Mouse (Mus musculus) stomach, embryonic 16.5 days (tissue): ENCODE results near the gene Sipa1l2. TPM values are rescaled to one million over a fixed set of nuclear protein-coding genes. Genes with fewer than 3 reads are reported as not detected.

Experiments used
- ATAC-seq: fragments of 200-750 bp; cut with Nextera tagmentation; 2 replicates; pipeline ENCODE4 v1.8.0; 2017; ENCODE audit warnings: moderate number of reproducible peaks, moderate TSS enrichment; ENCODE audit not compliant: insufficient read depth, low FRiP score
- H3K27ac ChIP-seq: fragments of 300-500 bp; sonication (generic); 2 replicates; pipeline ENCODE4 v1.5.1; 2014; ENCODE audit warnings: low read length
- H3K27me3 ChIP-seq: fragments of 300-500 bp; sonication (generic); 2 replicates; pipeline ENCODE4 v1.6.1; 2014; ENCODE audit warnings: low read length, control low read depth, mixed read lengths; ENCODE audit not compliant: control insufficient read depth, insufficient read depth
- H3K36me3 ChIP-seq: fragments of 300-500 bp; sonication (generic); 2 replicates; pipeline ENCODE4 v1.6.1; 2014; ENCODE audit warnings: low read length; ENCODE audit not compliant: control insufficient read depth, insufficient read depth
- H3K4me1 ChIP-seq: fragments of 300-500 bp; sonication (generic); 2 replicates; pipeline ENCODE4 v1.6.1; 2014; ENCODE audit warnings: low read length, control low read depth, mixed read lengths; ENCODE audit not compliant: control insufficient read depth, insufficient read depth
- H3K4me2 ChIP-seq: fragments of 300-500 bp; sonication (generic); 2 replicates; pipeline ENCODE4 v1.6.1; 2014; ENCODE audit warnings: low read depth, low read length, mixed read lengths
- H3K4me3 ChIP-seq: fragments of 300-500 bp; sonication (generic); replicated peaks from 2 replicates; pipeline ENCODE4 v1.5.1; 2014; ENCODE audit warnings: mild to moderate bottlenecking, low read length
- H3K9ac ChIP-seq: fragments of 300-500 bp; sonication (generic); 2 replicates; pipeline ENCODE4 v1.6.1; 2014; ENCODE audit warnings: low read length
- H3K9me3 ChIP-seq: fragments of 300-500 bp; sonication (generic); replicated peaks from 2 replicates; pipeline ENCODE4 v1.6.1; 2016; ENCODE audit warnings: low read length, control low read depth; ENCODE audit not compliant: control insufficient read depth
- WGBS: fragments of 180-500 bp; shearing (Covaris S2); extraction: QIAGEN DNeasy Blood & Tissue Kit; methylation state at CpG from one replicate; pipeline ENCODE4 v1.1.7; 2014; 5-methylcytosine and 5-hydroxymethylcytosine counted together
- polyA plus RNA-seq: library from polyadenylated mRNA; unstranded; fragments of >200 nt; fragmentation: Nextera tagmentation; extraction: Ambion mirVana; gene quantifications from 2 replicates; pipeline ENCODE4 v1.2.1, GENCODE M21; 2015

Gene Sipa1l2
- polyA plus RNA-seq, 1 experiment from 2014 or later: 9.3 TPM

- no peak overlapping the region for H3K9ac ChIP-seq
- no peaks in the 10 kb centered on the region for H3K27me3 ChIP-seq
- H3K27ac ChIP-seq: no peak overlapping the region
- WGBS: 81% methylated on average over 7 of the region's 7 CpGs
- no peaks in the 10 kb centered on the region for H3K9me3 ChIP-seq
- H3K4me3 ChIP-seq: no peak overlapping the region
- no peak for ATAC-seq
- H3K36me3 ChIP-seq: no peaks in the 10 kb centered on the region
- H3K4me2 ChIP-seq: no peak overlapping the region
- no peaks in the 10 kb centered on the region for H3K4me1 ChIP-seq
These were observed 17.0 kb upstream of the Sipa1l2 start for GRCm38 (mm10) chr8:125586587-125586986.

DNA sequence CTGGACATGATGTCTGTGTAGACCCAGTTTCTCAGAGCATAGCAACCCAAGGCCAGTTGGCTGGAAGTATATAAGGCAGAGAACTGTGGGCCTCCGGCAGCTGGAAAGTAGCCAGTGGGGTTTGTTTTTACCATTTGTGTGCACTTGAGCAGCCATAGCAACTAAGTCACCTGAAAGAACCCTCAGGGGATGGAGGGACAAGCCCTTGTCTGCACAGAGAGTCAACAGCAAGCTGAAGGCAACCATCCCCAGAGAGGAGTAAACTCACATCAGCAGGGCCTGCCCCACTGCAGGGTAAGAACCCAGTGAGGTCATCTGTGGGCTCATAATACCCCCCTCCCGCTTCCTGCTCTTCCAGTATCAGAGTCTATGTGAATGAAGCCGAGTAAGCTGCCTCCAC lies 14.7 kb upstream of the Sipa1l2 start:
- Histone ChIP-seq H3K4me1 (no peaks in the 10 kb centered on the region), H3K36me3 (no peaks in the 10 kb centered on the region), H3K27ac (no peak overlapping the region), H3K9ac (no peak overlapping the region), H3K4me3 (no peak overlapping the region), H3K4me2 (no peak overlapping the region), H3K27me3 (no peaks in the 10 kb centered on the region), H3K9me3 (no peaks in the 10 kb centered on the region)
- 38% methylated on average over 3 of the region's 3 CpGs for WGBS
- no peak for ATAC-seq

DNA sequence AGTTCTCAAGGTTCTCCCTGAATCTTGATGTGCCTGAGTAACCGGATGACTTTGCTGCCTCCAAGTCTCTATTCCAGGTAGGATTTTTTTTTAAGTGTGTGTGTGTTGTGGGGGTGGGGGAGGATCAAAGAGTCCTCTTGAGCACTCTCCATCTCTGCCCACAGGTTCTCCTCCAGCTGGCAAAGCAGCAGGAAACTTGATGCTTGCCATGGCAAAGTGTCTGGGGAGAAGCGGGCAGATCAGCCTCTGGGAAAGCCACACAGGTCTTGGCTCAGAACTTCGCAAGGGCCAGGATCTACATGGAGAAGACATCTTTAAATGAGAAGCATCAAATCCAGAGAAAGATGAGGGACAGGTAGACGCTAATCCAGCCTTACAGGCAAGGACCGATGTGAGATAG lies 10.8 kb upstream of the Sipa1l2 start:
- Histone ChIP-seq H3K9me3 (no peaks in the 10 kb centered on the region), H3K4me2 (no peak overlapping the region), H3K36me3 (no peaks in the 10 kb centered on the region), H3K4me1 (no peaks in the 10 kb centered on the region), H3K4me3 (no peak overlapping the region), H3K27ac (no peak overlapping the region), H3K9ac (no peak overlapping the region), H3K27me3 (no peaks in the 10 kb centered on the region)
- no peak for ATAC-seq
- WGBS: 87% methylated on average over 5 of the region's 5 CpGs

GRCm38 (mm10) chr8:125576127-125576526 lies 6.5 kb upstream of the Sipa1l2 start:
- no peak overlapping the region for H3K4me3 ChIP-seq
- H3K36me3 ChIP-seq: no peaks in the 10 kb centered on the region
- 87% methylated on average over 4 of the region's 4 CpGs for WGBS
- H3K9ac ChIP-seq: no peak overlapping the region
- ATAC-seq: no peak
- no peaks in the 10 kb centered on the region for H3K9me3 ChIP-seq
- H3K27ac ChIP-seq: no peak overlapping the region
- no peaks in the 10 kb centered on the region for H3K27me3 ChIP-seq
- H3K4me1 ChIP-seq: no peaks in the 10 kb centered on the region
- H3K4me2 ChIP-seq: no peak overlapping the region

GRCm38 (mm10) chr8:125574280-125574679 lies 4.7 kb upstream of the Sipa1l2 start:
- H3K27me3 ChIP-seq: no peaks in the 10 kb centered on the region
- H3K4me2 ChIP-seq: no peak overlapping the region
- H3K9ac ChIP-seq: no peak overlapping the region
- no peaks in the 10 kb centered on the region for H3K36me3 ChIP-seq
- no peak overlapping the region for H3K4me3 ChIP-seq
- no peaks in the 10 kb centered on the region for H3K9me3 ChIP-seq
- no peaks in the 10 kb centered on the region for H3K4me1 ChIP-seq
- H3K27ac ChIP-seq: no peak overlapping the region
- WGBS: 26% methylated on average over 4 of the region's 4 CpGs
- no peak for ATAC-seq

DNA sequence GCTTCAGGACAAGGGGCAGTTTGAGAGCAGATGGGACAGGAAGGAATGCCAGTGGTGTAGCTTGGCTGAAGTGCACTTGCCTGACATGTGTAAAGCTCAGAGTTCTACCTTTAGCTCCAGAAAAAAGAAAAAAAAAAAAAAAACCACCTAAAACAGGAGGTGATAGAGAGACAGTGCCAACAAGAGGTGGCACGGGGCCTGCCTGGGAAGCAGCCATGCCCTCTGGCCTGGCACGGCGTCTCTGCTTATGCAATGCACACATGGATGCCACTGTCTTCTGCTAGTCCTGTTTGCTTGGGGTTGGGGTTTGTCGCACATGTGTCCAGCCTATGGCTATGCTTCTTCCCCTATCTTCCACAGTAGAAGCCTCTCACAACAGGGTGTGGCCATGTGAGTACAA lies 2.6 kb upstream of the Sipa1l2 start:
- Histone ChIP-seq H3K4me2 (no peak overlapping the region), H3K27ac (no peak overlapping the region), H3K9ac (no peak overlapping the region), H3K4me3 (no peak overlapping the region), H3K4me1 (peaks cover 9% of the 10 kb centered on the region; the same call in 1 of the 2 replicates), H3K9me3 (no peaks in the 10 kb centered on the region), H3K27me3 (no peaks in the 10 kb centered on the region), H3K36me3 (no peaks in the 10 kb centered on the region)
- WGBS: 97% methylated on average over 4 of the region's 4 CpGs
- no peak for ATAC-seq

- Histone ChIP-seq H3K36me3 (no peaks in the 10 kb centered on the region), H3K9ac (no peak overlapping the region), H3K4me1 (peaks cover 11% of the 10 kb centered on the region; the same call in 1 of the 2 replicates), H3K27me3 (no peaks in the 10 kb centered on the region), H3K4me2 (peak overlapping the region; percentile 98), H3K27ac (peak overlapping the region; percentile 46; the same call in 1 of the 2 replicates), H3K9me3 (no peaks in the 10 kb centered on the region), H3K4me3 (no peak overlapping the region)
- no peak for ATAC-seq
- 59% methylated on average over 12 of the region's 12 CpGs for WGBS
These were observed 1.3 kb upstream of the Sipa1l2 start for GRCm38 (mm10) chr8:125570835-125571465.

GRCm38 (mm10) chr8:125570389-125570788 lies 781 bp upstream of the Sipa1l2 start:
- Histone ChIP-seq H3K27ac (peak overlapping the region; percentile 89), H3K27me3 (no peaks in the 10 kb centered on the region), H3K9ac (peak overlapping the region; percentile 74), H3K9me3 (no peaks in the 10 kb centered on the region), H3K4me3 (peak overlapping the region; percentile 65), H3K4me1 (peaks cover 11% of the 10 kb centered on the region; the same call in 1 of the 2 replicates), H3K4me2 (peak overlapping the region; percentile 98), H3K36me3 (no peaks in the 10 kb centered on the region)
- no peak; the same call in 1 of the 2 replicates for ATAC-seq
- 8% methylated on average over 13 of the region's 13 CpGs for WGBS

- peaks cover 12% of the 10 kb centered on the region; the same call in 1 of the 2 replicates for H3K4me1 ChIP-seq
- peak overlapping the region; percentile 82 for H3K9ac ChIP-seq
- H3K36me3 ChIP-seq: no peaks in the 10 kb centered on the region
- under 1% methylated on average over 39 of the region's 39 CpGs for WGBS
- peak overlapping the region; percentile 98 for H3K4me2 ChIP-seq
- no peak for ATAC-seq
- no peaks in the 10 kb centered on the region for H3K9me3 ChIP-seq
- no peaks in the 10 kb centered on the region for H3K27me3 ChIP-seq
- peak overlapping the region; percentile 77 for H3K4me3 ChIP-seq
- H3K27ac ChIP-seq: peak overlapping the region; percentile 51
These were observed 616 bp downstream of the Sipa1l2 start for GRCm38 (mm10) chr8:125568851-125569532.
